Mouse (Mus musculus) embryonic fibroblast, embryonic 13.5 days (primary cell): ENCODE measurements around the gene Fam98b. TPM values are rescaled to one million over a fixed set of nuclear protein-coding genes. Genes with fewer than 3 reads are reported as not detected.

Experiments
- H3K27ac ChIP-seq: 2 replicates; pipeline ENCODE4 v1.5.1; 2012; ENCODE audit warnings: low read length, control low read depth, inconsistent platforms; ENCODE audit not compliant: insufficient read depth
- H3K4me1 ChIP-seq: 2 replicates; pipeline ENCODE4 v1.6.1; 2011; ENCODE audit warnings: low read length; ENCODE audit not compliant: control insufficient read depth, insufficient read depth
- H3K4me3 ChIP-seq: 2 replicates; pipeline ENCODE4 v1.5.1; 2011; ENCODE audit warnings: mild to moderate bottlenecking, control low read depth, low read length; ENCODE audit not compliant: insufficient read depth
- CTCF ChIP-seq: IDR thresholded peaks from 2 replicates; pipeline ENCODE4 v1.5.1; 2011; ENCODE audit warnings: mild to moderate bottlenecking, control low read depth, low read length, moderate library complexity, borderline replicate concordance; ENCODE audit not compliant: insufficient read depth
- POLR2A ChIP-seq: IDR thresholded peaks from 2 replicates; pipeline ENCODE4 v1.6.1; 2011; ENCODE audit warnings: low read depth, mild to moderate bottlenecking, control low read depth, low read length, moderate library complexity
- polyA plus RNA-seq: library from polyadenylated mRNA; stranded (reverse); fragments of >200 nt; gene quantifications from 2 replicates; pipeline ENCODE4 v1.2.4, GENCODE M21; 2011; ENCODE audit warnings: low read depth; ENCODE audit not compliant: missing spikeins, insufficient read length

The Fam98b gene
- polyA plus RNA-seq, 1 experiment: 70.8 TPM

GRCm38 (mm10) chr2:117318991-117319390 is 69.5 kb downstream of the Fam98b start:
- no peak for TF ChIP-seq CTCF
- no peak for TF ChIP-seq POLR2A
- Histone ChIP-seq H3K4me3 (no peak overlapping the region), H3K4me1 (no peaks in the 10 kb centered on the region), H3K27ac (no peak overlapping the region)

Other genes starting within 250 kb of the Fam98b start
- 48.3 and 49.7 TPM in 2 replicates for gene Spred1, start 128.4 kb upstream of the Fam98b start, polyA plus RNA-seq
- gene Rasgrp1, start 93.3 kb downstream of the Fam98b start, polyA plus RNA-seq: 1.3 and 1.4 TPM in 2 replicates